Comparison of ENCODE assay signal across 12 mouse cellular contexts in the genomic region with DNA sequence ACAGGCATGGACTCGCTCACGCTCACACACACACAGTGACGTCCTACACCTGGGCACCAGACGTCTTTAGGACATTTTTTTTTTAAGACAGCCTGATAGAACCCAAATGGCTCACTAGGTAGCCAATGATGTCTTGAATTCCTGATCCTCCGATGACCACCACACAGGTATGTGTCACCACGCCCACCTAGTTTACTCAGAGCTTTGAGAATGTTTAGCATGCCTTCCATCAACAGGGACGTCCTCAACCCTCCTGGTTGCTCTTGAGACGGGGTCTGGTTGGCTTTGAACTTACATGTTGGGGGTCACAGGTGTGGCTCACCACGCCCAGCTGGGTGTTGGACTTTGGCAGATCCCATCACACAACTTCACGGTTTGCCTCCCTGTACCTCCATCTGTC. TPM values are rescaled to one million over a fixed set of nuclear protein-coding genes. Genes with fewer than 3 reads are reported as not detected.
DNase-seq lines count a peak whose midpoint lies in the region; ATAC-seq and TF ChIP-seq lines count a peak whose summit lies in the region.
"Had no signal": no experiment of that assay in that cellular context is flagged by ENCODE, and none has a peak within 500 bp of the region (broad histone marks: within the 10 kb centered on the region; RNA-seq: fewer than 3 reads in every experiment).

No protein-coding gene starts in this region.

- no peak for TF ChIP-seq EP300 in stomach, postnatal 0 days (optimal IDR thresholded peaks at IDR 0.05)

- no peak for TF ChIP-seq POLR2A in kidney, adult 2 months (IDR thresholded peaks at IDR 0.05; ENCODE audit: low read depth, low read length)
- no peak for TF ChIP-seq POLR2A in testis, adult 2 months (IDR thresholded peaks at IDR 0.05; ENCODE audit: control insufficient read depth, low read depth, low read length)

- no peak for ATAC-seq in forebrain, embryonic 13.5 days
- no peak for ATAC-seq in forebrain, embryonic 11.5 days (replicated peaks; ENCODE audit: low FRiP score)
- ATAC-seq in stomach, postnatal 0 days (ENCODE audit: low FRiP score, low TSS enrichment), result no peak
- ATAC-seq: liver, embryonic 12.5 days had no signal

- WGBS in forebrain, embryonic 13.5 days, result 84% methylated on average over 10 of the region's 10 CpGs
- 81% methylated on average over 10 of the region's 10 CpGs for WGBS in forebrain, embryonic 11.5 days
- WGBS in kidney, adult 2 months, result 74% methylated on average over 10 of the region's 10 CpGs
- WGBS in stomach, postnatal 0 days, result 49% methylated on average over 10 of the region's 10 CpGs

- H3K27ac ChIP-seq in forebrain, embryonic 13.5 days, result no peak overlapping the region
- no peak overlapping the region for H3K27ac ChIP-seq in forebrain, embryonic 11.5 days (ENCODE audit: low read depth, low read length)
- H3K27ac ChIP-seq in kidney, adult 2 months (ENCODE audit: insufficient read depth, low read depth, low read length), result no peak overlapping the region
- no peak overlapping the region for H3K27ac ChIP-seq in testis, adult 2 months (ENCODE audit: control insufficient read depth, insufficient read depth, low read depth, low read length)
- H3K27ac ChIP-seq in stomach, postnatal 0 days (replicated peaks), result no peak overlapping the region; the same call in 1 of the 2 replicates
- H3K27ac ChIP-seq: hindbrain, embryonic 14.5 days; liver, embryonic 12.5 days had no signal

- H3K9ac ChIP-seq in forebrain, embryonic 13.5 days, result no peak overlapping the region
- no peak overlapping the region for H3K9ac ChIP-seq in forebrain, embryonic 11.5 days (ENCODE audit: low read length)
- 0 out of 2 replicates have a peak overlapping the region, but pooled peaks have one; percentile 13 for H3K9ac ChIP-seq in stomach, postnatal 0 days (ENCODE audit: low read length)

- no peak for TF ChIP-seq CTCF in kidney, adult 2 months (conservative IDR thresholded peaks at IDR 0.05; ENCODE audit: insufficient read depth, insufficient read length, low read depth, low read length)
- TF ChIP-seq CTCF in testis, adult 2 months (IDR thresholded peaks at IDR 0.05; ENCODE audit: control insufficient read depth, insufficient read depth, insufficient replicate concordance, low read depth, low read length), result no peak
- no peak for TF ChIP-seq CTCF in stomach, postnatal 0 days (IDR thresholded peaks at IDR 0.05; ENCODE audit: low read depth)

- no peak overlapping the region for H3K4me3 ChIP-seq in forebrain, embryonic 13.5 days
- H3K4me3 ChIP-seq in forebrain, embryonic 11.5 days (ENCODE audit: low read depth, low read length), result no peak overlapping the region
- peak overlapping the region; percentile 55; the same call in 1 of the 2 replicates for H3K4me3 ChIP-seq in kidney, adult 2 months (ENCODE audit: insufficient read depth, low read depth, low read length)
- peak overlapping the region; percentile 54; the same call in 1 of the 2 replicates for H3K4me3 ChIP-seq in testis, adult 2 months (ENCODE audit: control insufficient read depth, low read depth, low read length)
- H3K4me3 ChIP-seq in stomach, postnatal 0 days (ENCODE audit: low read depth, low read length), result peak overlapping the region; percentile 52

- DNase-seq in forebrain, embryonic 11.5 days (ENCODE audit: low spot score), result no peak
- no peak for DNase-seq in kidney, adult 2 months
- DNase-seq in kidney, adult 8-10 months, result no peak
- no peak for DNase-seq in testis, postnatal 10 days (ENCODE audit: low spot score)
- DNase-seq in stomach, postnatal 0 days (ENCODE audit: low spot score), result no peak
- no peak for DNase-seq in embryo, embryonic 11 days
- DNase-seq: midbrain, embryonic 14.5 days had no signal

- H3K27me3 ChIP-seq in forebrain, embryonic 13.5 days, result peaks cover 8% of the 10 kb centered on the region; the same call in 1 of the 2 replicates
- peaks cover 2% of the 10 kb centered on the region; the same call in 1 of the 2 replicates for H3K27me3 ChIP-seq in forebrain, embryonic 11.5 days (ENCODE audit: control insufficient read depth, insufficient read depth, low read length)
- no peaks in the 10 kb centered on the region for H3K27me3 ChIP-seq in kidney, adult 2 months (replicated peaks; ENCODE audit: control insufficient read depth, insufficient read depth, low read length)
- H3K27me3 ChIP-seq in testis, adult 2 months (ENCODE audit: control insufficient read depth, insufficient read depth, low read length), result no peaks in the 10 kb centered on the region
- no peaks in the 10 kb centered on the region for H3K27me3 ChIP-seq in stomach, postnatal 0 days (ENCODE audit: control insufficient read depth, insufficient read depth, low read length)

- no peaks in the 10 kb centered on the region for H3K9me3 ChIP-seq in forebrain, embryonic 13.5 days (replicated peaks)
- no peaks in the 10 kb centered on the region for H3K9me3 ChIP-seq in forebrain, embryonic 11.5 days (ENCODE audit: control insufficient read depth, low read length)
- no peaks in the 10 kb centered on the region for H3K9me3 ChIP-seq in stomach, postnatal 0 days (ENCODE audit: control insufficient read depth, low read length)
- H3K9me3 ChIP-seq: G1E; liver, embryonic 12.5 days had no signal

- no peaks in the 10 kb centered on the region for H3K36me3 ChIP-seq in forebrain, embryonic 13.5 days (ENCODE audit: poor library complexity, severe bottlenecking)
- no peaks in the 10 kb centered on the region for H3K36me3 ChIP-seq in forebrain, embryonic 11.5 days (ENCODE audit: control insufficient read depth, insufficient read depth, low read length)
- no peaks in the 10 kb centered on the region for H3K36me3 ChIP-seq in kidney, adult 2 months (ENCODE audit: control insufficient read depth, insufficient read depth, low read length)
- H3K36me3 ChIP-seq in testis, adult 2 months (ENCODE audit: control insufficient read depth, insufficient read depth, low read length), result no peaks in the 10 kb centered on the region
- H3K36me3 ChIP-seq in stomach, postnatal 0 days (ENCODE audit: control insufficient read depth, insufficient read depth, low read length), result no peaks in the 10 kb centered on the region
- H3K36me3 ChIP-seq: G1E; liver, embryonic 12.5 days had no signal

- H3K4me2 ChIP-seq in forebrain, embryonic 13.5 days, result 0 out of 2 replicates have a peak overlapping the region, but pooled peaks have one; percentile 79
- H3K4me2 ChIP-seq in forebrain, embryonic 11.5 days (ENCODE audit: low read depth, low read length, severe bottlenecking), result no peak overlapping the region
- H3K4me2 ChIP-seq in stomach, postnatal 0 days (replicated peaks; ENCODE audit: low read depth), result peak overlapping the region; percentile 71

- peaks cover 22% of the 10 kb centered on the region for H3K4me1 ChIP-seq in forebrain, embryonic 13.5 days
- peaks cover 5% of the 10 kb centered on the region; the same call in 1 of the 2 replicates for H3K4me1 ChIP-seq in forebrain, embryonic 11.5 days (replicated peaks; ENCODE audit: control insufficient read depth, insufficient read depth, low read length)
- H3K4me1 ChIP-seq in kidney, adult 2 months (ENCODE audit: control insufficient read depth, insufficient read depth, low read length), result peaks cover 6% of the 10 kb centered on the region; the same call in 1 of the 2 replicates
- peaks cover 4% of the 10 kb centered on the region for H3K4me1 ChIP-seq in testis, adult 2 months (ENCODE audit: control insufficient read depth, insufficient read depth, low read length)
- 0 out of 2 replicates have a peak, but pooled peaks cover 2% of the 10 kb centered on the region for H3K4me1 ChIP-seq in stomach, postnatal 0 days (replicated peaks; ENCODE audit: control insufficient read depth, insufficient read depth)

RNA-seq across cellular contexts. Expression of gene Eln, which starts 0.9 kb away (rescaled TPM):
- 3.4 and 3.5 TPM in 2 replicates for polyA plus RNA-seq in forebrain, embryonic 13.5 days (2015; fragmentation: Nextera tagmentation; extraction: Ambion mirVana)
- 1.3 and 2.2 TPM in 2 replicates for polyA plus RNA-seq in forebrain, embryonic 11.5 days (2014; fragmentation: Nextera tagmentation; extraction: Ambion mirVana)
- polyA plus RNA-seq in kidney, adult 2 months (2012; rRNA removed), result 23.6 and 30.8 TPM in 2 replicates
- 12.8 and 13.8 TPM in 2 replicates for polyA plus RNA-seq in testis, adult 2 months (2012; rRNA removed)
- polyA plus RNA-seq in stomach, postnatal 0 days (2015; fragmentation: Nextera tagmentation; extraction: Ambion mirVana), result 254 and 340 TPM in 2 replicates
- polyA plus RNA-seq: G1E had no signal

RNA-seq across cellular contexts. Expression of gene Limk1, which starts 57.8 kb away (rescaled TPM):
- polyA plus RNA-seq in forebrain, embryonic 13.5 days (2015; fragmentation: Nextera tagmentation; extraction: Ambion mirVana), result 13.8 and 14.1 TPM in 2 replicates
- polyA plus RNA-seq in forebrain, embryonic 11.5 days (2014; fragmentation: Nextera tagmentation; extraction: Ambion mirVana), result 11.2 and 11.8 TPM in 2 replicates
- 7.3 and 7.9 TPM in 2 replicates for polyA plus RNA-seq in kidney, adult 2 months (2012; rRNA removed)
- 16.3 and 19.5 TPM in 2 replicates for polyA plus RNA-seq in testis, adult 2 months (2012; rRNA removed)
- 1.9 and 2.2 TPM in 2 replicates for polyA plus RNA-seq in stomach, postnatal 0 days (2015; fragmentation: Nextera tagmentation; extraction: Ambion mirVana)

Comparison
In these comparisons a context has a peak if more than half of its experiments do, and no peak if none do; other contexts are left out.
1. H3K4me3 ChIP-seq: peak in kidney, adult 2 months (single experiment), testis, adult 2 months (single experiment) and stomach, postnatal 0 days (single experiment); none in forebrain, embryonic 13.5 days (single experiment) and forebrain, embryonic 11.5 days (single experiment).